Mouse (Mus musculus) kidney, embryonic 15.5 days (tissue): Measurements from ENCODE around the gene Yaf2. TPM values are rescaled to one million over a fixed set of nuclear protein-coding genes. Genes with fewer than 3 reads are reported as not detected.
"Not testable (repeated sequence)": the region's sequence is repeated elsewhere in the genome, so short reads cannot be mapped to it uniquely, and the experiment has no call there.

ENCODE experiments used
- ATAC-seq: fragments of 200-750 bp; cut with Nextera tagmentation; replicated peaks from 2 replicates; pipeline ENCODE4 v1.8.0; 2017; ENCODE audit warnings: moderate TSS enrichment; ENCODE audit not compliant: low FRiP score
- H3K27ac ChIP-seq: fragments of 300-500 bp; sonication (generic); 2 replicates; pipeline ENCODE4 v1.5.1; 2015; ENCODE audit warnings: mild to moderate bottlenecking, inconsistent platforms
- H3K27me3 ChIP-seq: fragments of 300-500 bp; sonication (generic); 2 replicates; pipeline ENCODE4 v1.6.1; 2015; ENCODE audit warnings: inconsistent platforms
- H3K36me3 ChIP-seq: fragments of 300-500 bp; sonication (generic); 2 replicates; pipeline ENCODE4 v1.6.1; 2015; ENCODE audit warnings: inconsistent platforms
- H3K4me1 ChIP-seq: fragments of 300-500 bp; sonication (generic); 2 replicates; pipeline ENCODE4 v1.6.1; 2015; ENCODE audit warnings: inconsistent platforms
- H3K4me2 ChIP-seq: fragments of 300-500 bp; sonication (generic); 2 replicates; pipeline ENCODE4 v1.6.1; 2015; ENCODE audit warnings: moderate library complexity, mild to moderate bottlenecking, inconsistent platforms
- H3K4me3 ChIP-seq: fragments of 300-500 bp; sonication (generic); replicated peaks from 2 replicates; pipeline ENCODE4 v1.5.1; 2015; ENCODE audit warnings: mild to moderate bottlenecking, inconsistent platforms
- H3K9ac ChIP-seq: fragments of 300-500 bp; sonication (generic); 2 replicates; pipeline ENCODE4 v1.6.1; 2015; ENCODE audit warnings: mild to moderate bottlenecking, inconsistent platforms
- H3K9me3 ChIP-seq: fragments of 300-500 bp; sonication (generic); replicated peaks from 2 replicates; pipeline ENCODE4 v1.6.1; 2016; ENCODE audit warnings: inconsistent platforms
- WGBS: fragments of 180-500 bp; shearing (Covaris S2); methylation state at CpG from one replicate; pipeline ENCODE4 v1.1.7; 2015; ENCODE audit warnings: mixed read lengths; 5-methylcytosine and 5-hydroxymethylcytosine counted together
- polyA plus RNA-seq: library from polyadenylated mRNA; unstranded; fragments of >200 nt; fragmentation: Nextera tagmentation; extraction: Ambion mirVana; gene quantifications from 2 replicates; pipeline ENCODE4 v1.2.1, GENCODE M21; 2015

Yaf2 gene
- polyA plus RNA-seq, 1 experiment from 2014 or later, result 100 TPM

GRCm38 (mm10) chr15:93335821-93336657 is 696 bp downstream of the Yaf2 start:
- no peaks in the 10 kb centered on the region for H3K9me3 ChIP-seq
- H3K4me1 ChIP-seq, result peaks cover 15% of the 10 kb centered on the region
- peak overlapping the region; percentile 85 for H3K9ac ChIP-seq
- under 1% methylated on average over 83 of the region's 110 CpGs for WGBS
- peaks cover 11% of the 10 kb centered on the region for H3K36me3 ChIP-seq
- peak overlapping the region; percentile 97 for H3K27ac ChIP-seq
- H3K4me2 ChIP-seq, result peak overlapping the region; percentile 90
- ATAC-seq, result peak; percentile 81
- H3K4me3 ChIP-seq, result peak overlapping the region; percentile 87
- H3K27me3 ChIP-seq, result no peaks in the 10 kb centered on the region

- Histone ChIP-seq H3K27me3 (no peaks in the 10 kb centered on the region), H3K36me3 (peaks cover 23% of the 10 kb centered on the region), H3K4me2 (no peak overlapping the region), H3K27ac (no peak overlapping the region), H3K4me3 (no peak overlapping the region), H3K9me3 (no peaks in the 10 kb centered on the region), H3K9ac (no peak overlapping the region), H3K4me1 (peaks cover 7% of the 10 kb centered on the region)
- WGBS, result 90% methylated on average over 11 of the region's 11 CpGs
- ATAC-seq, result no peak
Observed at GRCm38 (mm10) chr15:93331256-93331655, 5.5 kb downstream of the Yaf2 start.

- no peak overlapping the region for H3K27ac ChIP-seq
- H3K36me3 ChIP-seq, result peaks cover 12% of the 10 kb centered on the region; the same call in 1 of the 2 replicates
- H3K4me1 ChIP-seq, result peaks cover 8% of the 10 kb centered on the region; the same call in 1 of the 2 replicates
- 74% methylated on average over 3 of the region's 3 CpGs for WGBS
- H3K27me3 ChIP-seq, result no peaks in the 10 kb centered on the region
- H3K9ac ChIP-seq, result no peak overlapping the region
- no peak overlapping the region for H3K4me3 ChIP-seq
- no peak for ATAC-seq
- H3K4me2 ChIP-seq, result no peak overlapping the region
- no peaks in the 10 kb centered on the region for H3K9me3 ChIP-seq
Observed at GRCm38 (mm10) chr15:93327235-93327634, 9.5 kb downstream of the Yaf2 start.

- no peaks in the 10 kb centered on the region for H3K9me3 ChIP-seq
- H3K27me3 ChIP-seq, result no peaks in the 10 kb centered on the region
- no peak overlapping the region for H3K4me3 ChIP-seq
- no peak overlapping the region for H3K4me2 ChIP-seq
- H3K27ac ChIP-seq, result no peak overlapping the region
- H3K36me3 ChIP-seq, result peaks cover 12% of the 10 kb centered on the region; the same call in 1 of the 2 replicates
- no peak overlapping the region for H3K9ac ChIP-seq
- no peak for ATAC-seq
- WGBS, result 78% methylated on average over 10 of the region's 10 CpGs
- H3K4me1 ChIP-seq, result peaks cover 8% of the 10 kb centered on the region; the same call in 1 of the 2 replicates
Observed at GRCm38 (mm10) chr15:93326651-93327050, 10.1 kb downstream of the Yaf2 start.

GRCm38 (mm10) chr15:93325360-93325759 is 11.4 kb downstream of the Yaf2 start:
- no peak for ATAC-seq

GRCm38 (mm10) chr15:93318781-93319180 is 18.0 kb downstream of the Yaf2 start:
- H3K36me3 ChIP-seq, result peaks cover 8% of the 10 kb centered on the region
- H3K9ac ChIP-seq, result no peak overlapping the region
- H3K27me3 ChIP-seq, result no peaks in the 10 kb centered on the region
- no peak overlapping the region for H3K4me3 ChIP-seq
- no peak for ATAC-seq
- no peak overlapping the region for H3K27ac ChIP-seq
- 86% methylated on average over 1 of the region's 1 CpGs for WGBS
- no peaks in the 10 kb centered on the region for H3K9me3 ChIP-seq
- H3K4me2 ChIP-seq, result no peak overlapping the region
- no peaks in the 10 kb centered on the region for H3K4me1 ChIP-seq

More at GRCm38 (mm10) chr15:93325360-93325759, 11.4 kb downstream of the Yaf2 start:
- H3K27ac ChIP-seq, result no peak overlapping the region
- no peaks in the 10 kb centered on the region for H3K27me3 ChIP-seq
- WGBS, result 68% methylated on average over 5 of the region's 5 CpGs
- no peak overlapping the region for H3K4me2 ChIP-seq
- peaks cover 12% of the 10 kb centered on the region; the same call in 1 of the 2 replicates for H3K36me3 ChIP-seq
- H3K4me1 ChIP-seq, result peaks cover 8% of the 10 kb centered on the region; the same call in 1 of the 2 replicates
- H3K9me3 ChIP-seq, result no peaks in the 10 kb centered on the region
- H3K4me3 ChIP-seq, result no peak overlapping the region
- H3K9ac ChIP-seq, result no peak overlapping the region

- not testable (repeated sequence) for H3K9me3 ChIP-seq, H3K27me3 ChIP-seq, ATAC-seq, H3K27ac ChIP-seq, H3K4me3 ChIP-seq, H3K9ac ChIP-seq, H3K4me1 ChIP-seq, H3K4me2 ChIP-seq
- 92% methylated on average over 4 of the region's 4 CpGs for WGBS
- 0 out of 2 replicates have a peak, but pooled peaks cover 13% of the 10 kb centered on the region for H3K36me3 ChIP-seq
Observed at GRCm38 (mm10) chr15:93310304-93310703, 26.4 kb downstream of the Yaf2 start.

- ATAC-seq, result no peak
- no peak overlapping the region for H3K4me2 ChIP-seq
- 87% methylated on average over 2 of the region's 2 CpGs for WGBS
- H3K27ac ChIP-seq, result no peak overlapping the region
- H3K27me3 ChIP-seq, result no peaks in the 10 kb centered on the region
- no peaks in the 10 kb centered on the region for H3K9me3 ChIP-seq
- H3K4me3 ChIP-seq, result no peak overlapping the region
- no peaks in the 10 kb centered on the region for H3K36me3 ChIP-seq
- H3K9ac ChIP-seq, result no peak overlapping the region
- peaks cover 6% of the 10 kb centered on the region; the same call in 1 of the 2 replicates for H3K4me1 ChIP-seq
Observed at GRCm38 (mm10) chr15:93298197-93298596, 38.5 kb downstream of the Yaf2 start.

- H3K36me3 ChIP-seq, result peaks cover 5% of the 10 kb centered on the region
- no peak overlapping the region for H3K27ac ChIP-seq
- H3K27me3 ChIP-seq, result no peaks in the 10 kb centered on the region
- H3K4me2 ChIP-seq, result no peak overlapping the region
- ATAC-seq, result no peak
- no peak overlapping the region for H3K4me3 ChIP-seq
- H3K9me3 ChIP-seq, result no peaks in the 10 kb centered on the region
- H3K9ac ChIP-seq, result no peak overlapping the region
- WGBS, result 72% methylated on average over 11 of the region's 11 CpGs
- H3K4me1 ChIP-seq, result peaks cover 11% of the 10 kb centered on the region; the same call in 1 of the 2 replicates
Observed at GRCm38 (mm10) chr15:93294483-93294882, 42.3 kb downstream of the Yaf2 start.

- Histone ChIP-seq H3K4me1 (peaks cover 7% of the 10 kb centered on the region; the same call in 1 of the 2 replicates), H3K9me3 (no peaks in the 10 kb centered on the region), H3K27ac (no peak overlapping the region), H3K27me3 (no peaks in the 10 kb centered on the region), H3K4me3 (no peak overlapping the region), H3K9ac (no peak overlapping the region), H3K4me2 (no peak overlapping the region), H3K36me3 (peaks cover 32% of the 10 kb centered on the region)
- no peak for ATAC-seq
- WGBS, result 87% methylated on average over 4 of the region's 4 CpGs
Observed at GRCm38 (mm10) chr15:93288321-93288720, 48.4 kb downstream of the Yaf2 start.

- H3K9me3 ChIP-seq, result no peaks in the 10 kb centered on the region
- H3K36me3 ChIP-seq, result peaks cover 33% of the 10 kb centered on the region
- H3K27ac ChIP-seq, result no peak overlapping the region
- no peak overlapping the region for H3K4me3 ChIP-seq
- 65% methylated on average over 2 of the region's 2 CpGs for WGBS
- no peak for ATAC-seq
- peaks cover 7% of the 10 kb centered on the region; the same call in 1 of the 2 replicates for H3K4me1 ChIP-seq
- H3K27me3 ChIP-seq, result no peaks in the 10 kb centered on the region
- H3K9ac ChIP-seq, result no peak overlapping the region
- no peak overlapping the region for H3K4me2 ChIP-seq
Observed at GRCm38 (mm10) chr15:93287628-93288027, 49.1 kb downstream of the Yaf2 start.

GRCm38 (mm10) chr15:93285244-93285643 is 51.5 kb downstream of the Yaf2 start:
- ATAC-seq, result no peak
- no peak overlapping the region for H3K4me2 ChIP-seq
- no peak overlapping the region for H3K27ac ChIP-seq
- no peak overlapping the region for H3K4me3 ChIP-seq
- no peaks in the 10 kb centered on the region for H3K27me3 ChIP-seq
- H3K9me3 ChIP-seq, result no peaks in the 10 kb centered on the region
- peaks cover 7% of the 10 kb centered on the region; the same call in 1 of the 2 replicates for H3K4me1 ChIP-seq
- H3K36me3 ChIP-seq, result peaks cover 56% of the 10 kb centered on the region
- H3K9ac ChIP-seq, result no peak overlapping the region
- 85% methylated on average over 15 of the region's 15 CpGs for WGBS
